Mouse (Mus musculus) kidney, embryonic 15.5 days (tissue): ENCODE data around the gene Cacnb1. TPM values are rescaled to one million over a fixed set of nuclear protein-coding genes. Genes with fewer than 3 reads are reported as not detected.

ENCODE experiments used
- ATAC-seq: fragments of 200-750 bp; cut with Nextera tagmentation; replicated peaks from 2 replicates; pipeline ENCODE4 v1.8.0; 2017; ENCODE audit warnings: moderate TSS enrichment; ENCODE audit not compliant: low FRiP score
- H3K27ac ChIP-seq: fragments of 300-500 bp; sonication (generic); 2 replicates; pipeline ENCODE4 v1.5.1; 2015; ENCODE audit warnings: mild to moderate bottlenecking, inconsistent platforms
- H3K27me3 ChIP-seq: fragments of 300-500 bp; sonication (generic); 2 replicates; pipeline ENCODE4 v1.6.1; 2015; ENCODE audit warnings: inconsistent platforms
- H3K36me3 ChIP-seq: fragments of 300-500 bp; sonication (generic); 2 replicates; pipeline ENCODE4 v1.6.1; 2015; ENCODE audit warnings: inconsistent platforms
- H3K4me1 ChIP-seq: fragments of 300-500 bp; sonication (generic); 2 replicates; pipeline ENCODE4 v1.6.1; 2015; ENCODE audit warnings: inconsistent platforms
- H3K4me2 ChIP-seq: fragments of 300-500 bp; sonication (generic); 2 replicates; pipeline ENCODE4 v1.6.1; 2015; ENCODE audit warnings: moderate library complexity, mild to moderate bottlenecking, inconsistent platforms
- H3K4me3 ChIP-seq: fragments of 300-500 bp; sonication (generic); replicated peaks from 2 replicates; pipeline ENCODE4 v1.5.1; 2015; ENCODE audit warnings: mild to moderate bottlenecking, inconsistent platforms
- H3K9ac ChIP-seq: fragments of 300-500 bp; sonication (generic); 2 replicates; pipeline ENCODE4 v1.6.1; 2015; ENCODE audit warnings: mild to moderate bottlenecking, inconsistent platforms
- H3K9me3 ChIP-seq: fragments of 300-500 bp; sonication (generic); replicated peaks from 2 replicates; pipeline ENCODE4 v1.6.1; 2016; ENCODE audit warnings: inconsistent platforms
- WGBS: fragments of 180-500 bp; shearing (Covaris S2); methylation state at CpG from one replicate; pipeline ENCODE4 v1.1.7; 2015; ENCODE audit warnings: mixed read lengths; 5-methylcytosine and 5-hydroxymethylcytosine counted together
- polyA plus RNA-seq: library from polyadenylated mRNA; unstranded; fragments of >200 nt; fragmentation: Nextera tagmentation; extraction: Ambion mirVana; gene quantifications from 2 replicates; pipeline ENCODE4 v1.2.1, GENCODE M21; 2015

Gene Cacnb1
- polyA plus RNA-seq, 1 experiment from 2014 or later: 15.2 TPM

GRCm38 (mm10) chr11:97979824-97980495 is 42.9 kb downstream of the Cacnb1 start:
- WGBS: 75% methylated on average over 10 of the region's 10 CpGs
- peaks cover 9% of the 10 kb centered on the region for H3K27me3 ChIP-seq
- ATAC-seq: no peak

DNA sequence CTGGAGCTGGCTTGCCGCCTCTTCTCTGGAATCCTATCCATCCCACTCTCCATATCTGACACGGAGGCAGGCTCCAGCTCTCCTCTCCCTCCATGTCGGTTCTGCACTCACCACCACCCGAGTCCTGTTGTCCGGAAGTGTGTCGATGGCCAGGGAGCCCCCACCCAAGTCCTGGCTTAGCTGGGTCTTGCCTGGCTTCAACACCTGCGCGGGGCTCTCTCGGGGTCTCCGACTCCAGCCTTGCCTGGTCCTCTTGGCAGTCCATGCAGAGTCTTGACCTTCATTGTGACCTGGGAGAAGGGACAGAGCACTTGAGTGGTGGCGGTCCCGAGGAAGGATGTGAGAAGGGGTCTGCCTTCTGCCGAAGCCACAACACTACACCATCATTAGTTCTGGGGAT is 44.4 kb downstream of the Cacnb1 start:
- Histone ChIP-seq H3K27me3 (no peaks in the 10 kb centered on the region), H3K4me3 (no peak overlapping the region), H3K36me3 (no peaks in the 10 kb centered on the region), H3K9ac (no peak overlapping the region), H3K4me2 (no peak overlapping the region), H3K4me1 (no peaks in the 10 kb centered on the region), H3K27ac (no peak overlapping the region), H3K9me3 (no peaks in the 10 kb centered on the region)
- no peak for ATAC-seq
- WGBS: 85% methylated on average over 13 of the region's 13 CpGs

More at GRCm38 (mm10) chr11:97979824-97980495, 42.9 kb downstream of the Cacnb1 start:
- Histone ChIP-seq H3K9me3 (no peaks in the 10 kb centered on the region), H3K36me3 (no peaks in the 10 kb centered on the region), H3K4me2 (no peak overlapping the region), H3K27ac (no peak overlapping the region), H3K9ac (no peak overlapping the region), H3K4me3 (no peak overlapping the region), H3K4me1 (no peaks in the 10 kb centered on the region)

DNA sequence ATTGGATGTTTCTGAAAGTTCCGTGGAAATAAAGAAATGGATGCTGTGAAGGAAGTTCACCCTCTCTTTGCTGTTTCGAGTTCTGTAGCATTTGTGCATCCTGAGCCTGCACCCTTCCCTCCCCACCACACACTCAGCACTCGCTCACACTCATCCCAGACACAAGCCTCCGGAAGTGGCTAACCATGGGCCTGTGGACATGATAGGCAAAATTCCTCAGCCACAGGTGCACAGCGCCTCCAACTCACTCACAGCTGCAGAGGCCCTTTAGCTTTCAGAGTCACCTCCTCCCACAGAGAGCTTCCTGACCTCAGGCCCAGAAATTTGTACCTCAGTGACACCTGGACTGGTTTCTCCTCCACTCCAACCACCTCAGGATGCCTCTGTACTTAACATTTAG is 45.0 kb downstream of the Cacnb1 start:
- Histone ChIP-seq H3K4me3 (no peak overlapping the region), H3K4me2 (no peak overlapping the region), H3K27me3 (no peaks in the 10 kb centered on the region), H3K9me3 (no peaks in the 10 kb centered on the region), H3K9ac (no peak overlapping the region), H3K36me3 (no peaks in the 10 kb centered on the region), H3K27ac (no peak overlapping the region), H3K4me1 (no peaks in the 10 kb centered on the region)
- WGBS: 82% methylated on average over 5 of the region's 5 CpGs
- ATAC-seq: no peak

DNA sequence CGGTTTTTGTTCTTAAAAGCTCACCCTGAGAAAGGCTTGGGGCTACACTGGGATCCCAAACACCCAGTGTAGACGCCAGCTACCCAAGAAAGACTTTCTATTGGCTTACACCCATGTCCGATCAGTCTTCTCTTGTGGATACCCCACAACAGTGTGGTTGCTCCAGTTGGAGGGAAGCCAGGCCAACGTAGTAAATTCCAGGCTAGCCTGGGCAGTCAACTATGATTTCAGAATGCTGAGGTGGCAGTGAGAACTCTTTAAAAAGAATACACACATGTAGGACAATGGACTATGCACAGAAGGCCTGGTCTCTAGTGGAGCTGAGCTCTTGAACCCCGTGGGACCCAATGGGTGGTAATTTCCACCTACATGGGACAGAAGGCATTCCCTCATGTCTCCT is 48.1 kb downstream of the Cacnb1 start:
- no peak overlapping the region for H3K9ac ChIP-seq
- no peak for ATAC-seq
- H3K4me2 ChIP-seq: no peak overlapping the region
- no peaks in the 10 kb centered on the region for H3K36me3 ChIP-seq
- no peaks in the 10 kb centered on the region for H3K27me3 ChIP-seq
- no peak overlapping the region for H3K27ac ChIP-seq
- H3K4me3 ChIP-seq: no peak overlapping the region
- H3K4me1 ChIP-seq: 0 out of 2 replicates have a peak, but pooled peaks cover 3% of the 10 kb centered on the region
- H3K9me3 ChIP-seq: no peaks in the 10 kb centered on the region
- WGBS: 83% methylated on average over 5 of the region's 5 CpGs

DNA sequence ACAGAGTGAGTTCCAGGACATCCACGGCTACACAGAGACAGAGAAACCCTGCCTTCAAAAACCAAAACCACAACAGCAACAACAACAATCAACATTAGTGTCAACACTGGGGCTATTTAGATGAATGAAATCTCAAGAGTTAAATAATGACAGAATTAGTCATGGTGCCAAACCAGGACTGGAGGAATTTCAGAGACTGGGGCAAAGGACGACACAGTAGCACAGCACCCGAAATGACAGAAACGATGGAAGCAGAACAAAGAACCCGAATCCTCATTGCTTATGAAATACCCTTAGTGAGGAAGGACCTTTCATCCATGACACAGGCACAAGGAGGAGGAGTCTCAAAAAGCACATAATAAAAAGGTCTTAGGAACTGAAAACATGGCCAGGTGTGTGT is 48.7 kb downstream of the Cacnb1 start:
- no peak overlapping the region for H3K4me2 ChIP-seq
- no peak overlapping the region for H3K27ac ChIP-seq
- H3K36me3 ChIP-seq: no peaks in the 10 kb centered on the region
- 0 out of 2 replicates have a peak, but pooled peaks cover 3% of the 10 kb centered on the region for H3K4me1 ChIP-seq
- WGBS: 87% methylated on average over 5 of the region's 5 CpGs
- no peak for ATAC-seq
- no peak overlapping the region for H3K9ac ChIP-seq
- no peak overlapping the region for H3K4me3 ChIP-seq
- no peaks in the 10 kb centered on the region for H3K27me3 ChIP-seq
- H3K9me3 ChIP-seq: no peaks in the 10 kb centered on the region

DNA sequence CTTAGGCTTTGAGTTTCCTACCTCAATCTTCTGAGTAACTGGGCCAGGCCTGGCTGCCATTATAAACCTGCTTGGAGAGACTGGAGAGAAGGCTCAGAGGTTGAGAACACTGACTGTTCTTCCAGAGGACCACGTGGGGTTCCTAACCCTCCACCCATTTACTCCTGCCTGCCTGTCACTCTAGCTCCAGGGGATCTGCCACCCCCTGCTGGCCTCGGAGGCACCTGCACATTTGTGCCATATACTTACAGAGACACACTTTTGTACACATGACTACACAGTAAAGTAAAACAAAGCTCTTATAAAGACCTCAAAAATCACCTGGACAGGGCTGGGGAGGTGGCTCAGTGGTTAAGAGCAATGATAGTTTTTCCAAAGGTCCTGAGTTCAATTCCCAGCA is 50.4 kb downstream of the Cacnb1 start:
- Histone ChIP-seq H3K4me1 (0 out of 2 replicates have a peak, but pooled peaks cover 4% of the 10 kb centered on the region), H3K9me3 (no peaks in the 10 kb centered on the region), H3K36me3 (no peaks in the 10 kb centered on the region), H3K4me3 (no peak overlapping the region), H3K9ac (no peak overlapping the region), H3K4me2 (no peak overlapping the region), H3K27ac (no peak overlapping the region), H3K27me3 (no peaks in the 10 kb centered on the region)
- ATAC-seq: no peak
- 66% methylated on average over 2 of the region's 2 CpGs for WGBS

DNA sequence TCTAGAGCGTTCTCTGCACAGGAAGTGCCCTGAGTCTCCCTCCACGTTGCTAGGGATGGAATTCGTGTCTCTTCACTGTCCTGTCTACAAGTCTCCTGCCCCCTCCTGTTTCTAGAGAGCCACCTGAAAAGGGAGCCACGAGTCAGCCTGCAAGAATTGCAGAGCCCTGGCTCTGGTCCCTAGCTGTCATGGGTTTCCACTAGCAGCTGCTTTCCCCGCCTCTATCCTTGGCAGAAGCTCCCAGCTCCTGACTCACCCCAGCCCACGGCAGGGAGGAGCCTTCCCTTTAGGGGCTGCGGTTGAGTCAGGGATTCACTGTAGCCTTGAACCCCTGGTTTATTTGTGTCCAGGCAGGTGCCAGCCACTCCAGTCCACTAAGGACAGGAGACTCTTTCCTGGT is 51.6 kb downstream of the Cacnb1 start:
- Histone ChIP-seq H3K4me1 (0 out of 2 replicates have a peak, but pooled peaks cover 7% of the 10 kb centered on the region), H3K36me3 (no peaks in the 10 kb centered on the region), H3K9ac (no peak overlapping the region), H3K27me3 (no peaks in the 10 kb centered on the region), H3K4me3 (no peak overlapping the region), H3K9me3 (no peaks in the 10 kb centered on the region), H3K4me2 (no peak overlapping the region), H3K27ac (no peak overlapping the region)
- WGBS: 27% methylated on average over 7 of the region's 7 CpGs
- ATAC-seq: no peak

DNA sequence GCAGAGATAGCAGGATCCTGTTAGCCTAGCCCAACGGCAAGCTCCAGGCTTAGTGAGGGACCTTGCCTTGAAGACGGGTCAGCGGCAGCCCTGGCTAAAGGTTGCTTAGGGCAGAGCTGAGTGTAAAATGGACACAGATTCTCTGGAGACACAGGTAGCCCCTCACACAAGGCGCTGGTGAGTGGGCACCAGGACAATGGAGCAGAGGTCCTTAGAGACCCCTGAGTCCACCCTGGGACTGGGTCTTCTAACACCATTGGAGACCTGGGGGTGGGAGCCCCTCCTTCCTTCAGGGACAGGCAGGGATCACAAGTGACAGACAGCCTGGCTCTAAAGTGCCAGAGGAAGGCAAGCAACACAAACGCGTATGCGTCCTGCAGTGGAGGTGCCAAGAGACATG is 52.1 kb downstream of the Cacnb1 start:
- Histone ChIP-seq H3K9me3 (no peaks in the 10 kb centered on the region), H3K4me2 (no peak overlapping the region), H3K9ac (no peak overlapping the region), H3K36me3 (no peaks in the 10 kb centered on the region), H3K27me3 (no peaks in the 10 kb centered on the region), H3K27ac (no peak overlapping the region), H3K4me1 (0 out of 2 replicates have a peak, but pooled peaks cover 7% of the 10 kb centered on the region), H3K4me3 (no peak overlapping the region)
- 81% methylated on average over 7 of the region's 7 CpGs for WGBS
- ATAC-seq: no peak

GRCm38 (mm10) chr11:97968385-97968784 is 54.4 kb downstream of the Cacnb1 start:
- H3K4me2 ChIP-seq: no peak overlapping the region
- H3K9me3 ChIP-seq: no peaks in the 10 kb centered on the region
- H3K27me3 ChIP-seq: no peaks in the 10 kb centered on the region
- H3K27ac ChIP-seq: no peak overlapping the region
- ATAC-seq: no peak
- H3K4me3 ChIP-seq: no peak overlapping the region
- no peak overlapping the region for H3K9ac ChIP-seq
- H3K36me3 ChIP-seq: no peaks in the 10 kb centered on the region
- 0 out of 2 replicates have a peak, but pooled peaks cover 7% of the 10 kb centered on the region for H3K4me1 ChIP-seq
- 87% methylated on average over 5 of the region's 5 CpGs for WGBS

GRCm38 (mm10) chr11:97967114-97967513 is 55.7 kb downstream of the Cacnb1 start:
- WGBS: 64% methylated on average over 2 of the region's 2 CpGs
- no peak overlapping the region for H3K4me2 ChIP-seq
- H3K4me1 ChIP-seq: 0 out of 2 replicates have a peak, but pooled peaks cover 7% of the 10 kb centered on the region
- no peak overlapping the region for H3K27ac ChIP-seq
- no peak overlapping the region for H3K4me3 ChIP-seq
- H3K9me3 ChIP-seq: no peaks in the 10 kb centered on the region
- H3K36me3 ChIP-seq: no peaks in the 10 kb centered on the region
- no peak for ATAC-seq
- H3K9ac ChIP-seq: no peak overlapping the region
- no peaks in the 10 kb centered on the region for H3K27me3 ChIP-seq

DNA sequence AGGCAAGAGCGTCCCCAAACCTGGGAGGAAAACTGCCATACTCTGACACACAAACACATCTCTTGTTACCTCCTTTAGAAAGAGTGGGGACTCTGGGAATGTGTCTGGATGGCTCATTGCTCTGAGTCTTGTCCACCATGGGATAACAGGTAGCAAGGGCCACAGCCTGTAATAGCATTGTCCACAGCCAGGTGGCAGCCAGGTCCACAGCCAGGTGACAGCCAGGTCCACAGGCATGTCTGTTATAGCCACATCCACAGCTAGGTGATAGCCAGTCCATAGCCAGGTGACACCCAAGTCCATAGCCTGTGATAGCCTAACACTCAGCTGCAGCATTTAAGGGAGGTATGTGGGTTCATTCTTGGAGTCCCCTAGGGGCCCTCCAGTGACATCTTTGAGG is 61.9 kb downstream of the Cacnb1 start:
- no peak for ATAC-seq
- Histone ChIP-seq H3K4me1 (peaks cover 17% of the 10 kb centered on the region), H3K4me2 (no peak overlapping the region), H3K9me3 (no peaks in the 10 kb centered on the region), H3K36me3 (no peaks in the 10 kb centered on the region), H3K9ac (no peak overlapping the region), H3K27me3 (no peaks in the 10 kb centered on the region), H3K27ac (no peak overlapping the region), H3K4me3 (no peak overlapping the region)
- 91% methylated on average over 1 of the region's 1 CpGs for WGBS

- no peak for ATAC-seq
- H3K36me3 ChIP-seq: no peaks in the 10 kb centered on the region
- no peaks in the 10 kb centered on the region for H3K27me3 ChIP-seq
- H3K9ac ChIP-seq: no peak overlapping the region
- H3K4me1 ChIP-seq: peaks cover 21% of the 10 kb centered on the region
- no peaks in the 10 kb centered on the region for H3K9me3 ChIP-seq
- WGBS: 59% methylated on average over 5 of the region's 5 CpGs
- H3K4me2 ChIP-seq: no peak overlapping the region
- no peak overlapping the region for H3K4me3 ChIP-seq
- no peak overlapping the region for H3K27ac ChIP-seq
Measured at GRCm38 (mm10) chr11:97959300-97959680, 63.5 kb downstream of the Cacnb1 start.
